Mouse (Mus musculus) stomach, postnatal 0 days (tissue): ENCODE results near the gene Gon7.

Experiments used
- CTCF ChIP-seq: IDR thresholded peaks from 2 replicates; pipeline ENCODE4 v1.5.1; 2016; ENCODE audit warnings: antibody characterized with exemption, low read depth, mild to moderate bottlenecking, moderate library complexity
- EP300 ChIP-seq: optimal IDR thresholded peaks from 2 replicates; pipeline ENCODE3; 2016; ENCODE audit warnings: antibody characterized with exemption

DNA sequence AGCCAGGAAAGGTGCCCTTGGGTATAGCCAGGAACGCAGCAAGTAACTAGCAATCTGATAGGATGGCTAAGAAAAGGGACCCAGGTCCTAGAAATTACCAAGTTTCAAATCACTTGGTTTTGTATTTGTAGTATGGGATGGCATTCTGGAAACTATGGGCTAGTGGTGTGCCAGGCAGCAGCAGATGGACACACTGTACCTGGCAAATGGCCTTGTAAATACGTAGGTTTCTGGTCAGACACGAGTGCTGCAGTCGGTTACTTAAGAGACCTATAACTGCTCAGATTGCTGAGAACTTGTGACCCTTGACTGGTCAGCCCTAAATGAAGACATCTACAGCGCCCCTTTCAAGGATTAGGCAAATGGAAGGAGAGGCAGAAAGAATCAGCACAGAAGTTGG is 20.5 kb upstream of the Gon7 start:
- TF ChIP-seq CTCF (no peak), EP300 (no peak)
